Mouse (Mus musculus): ENCODE measurements around the gene Mfsd6l.

GRCm38 (mm10) chr11:68549597-68549996, 6.4 kb upstream of the Mfsd6l start:
- TF ChIP-seq CTCF (IDR thresholded peaks at IDR 0.05; ENCODE audit: borderline replicate concordance, insufficient read depth, low read length) (no peak), POLR2A (IDR thresholded peaks at IDR 0.05; ENCODE audit: low read depth, low read length) (no peak)
